Mouse (Mus musculus): ENCODE results near the gene Zfp128. TPM values are rescaled to one million over a fixed set of nuclear protein-coding genes. Genes with fewer than 3 reads are reported as not detected.
"Not testable (repeated sequence)": the region's sequence is repeated elsewhere in the genome, so short reads cannot be mapped to it uniquely, and the experiment has no call there.

Gene Zfp128
- total RNA-seq, 2 experiments from 2014 or later, result 6.8 to 9.0 TPM

GRCm38 (mm10) chr7:12921318-12921704 is 40.3 kb downstream of the Zfp128 start:
- DNase-seq (ENCODE audit: extremely low spot score in 1 of 2, low spot score in 1 of 2), result no peak

- peak; percentile 93 to 95 for DNase-seq (ENCODE audit: extremely low spot score in 1 of 2, low spot score in 1 of 2)
Observed at GRCm38 (mm10) chr7:12921705-12922465, 40.9 kb downstream of the Zfp128 start, which contains the start of gene Rps5. Gene Rps5 (plus strand): TSS chr7:12922290.

- no peak for DNase-seq (ENCODE audit: extremely low spot score in 1 of 2, low spot score in 1 of 2)
Observed at GRCm38 (mm10) chr7:12922729-12923128, 41.8 kb downstream of the Zfp128 start.

- no peak for DNase-seq (ENCODE audit: extremely low spot score in 1 of 2, low spot score in 1 of 2)
Observed at GRCm38 (mm10) chr7:12926316-12926715, 45.3 kb downstream of the Zfp128 start.

- DNase-seq (ENCODE audit: extremely low spot score in 1 of 2, low spot score in 1 of 2), result no peak
Observed at GRCm38 (mm10) chr7:12927191-12927680, 46.3 kb downstream of the Zfp128 start, which contains the start of gene Rnf225. Gene Rnf225 (plus strand): TSS chr7:12927416.

GRCm38 (mm10) chr7:12927693-12928589 is 47.0 kb downstream of the Zfp128 start:
- peak; percentile 21 to 24 for DNase-seq (ENCODE audit: extremely low spot score in 1 of 2, low spot score in 1 of 2)

- DNase-seq (ENCODE audit: extremely low spot score in 1 of 2, low spot score in 1 of 2), result no peak
Observed at GRCm38 (mm10) chr7:12933615-12934140, 52.7 kb downstream of the Zfp128 start.

- no peak for DNase-seq (ENCODE audit: extremely low spot score in 1 of 2, low spot score in 1 of 2)
Observed at GRCm38 (mm10) chr7:12934808-12935207, 53.8 kb downstream of the Zfp128 start.

- DNase-seq (ENCODE audit: extremely low spot score in 1 of 2, low spot score in 1 of 2), result not testable (repeated sequence)
Observed at GRCm38 (mm10) chr7:12937254-12937803, 56.4 kb downstream of the Zfp128 start.

GRCm38 (mm10) chr7:12940599-12940998 is 59.6 kb downstream of the Zfp128 start:
- no peak for DNase-seq (ENCODE audit: extremely low spot score in 1 of 2, low spot score in 1 of 2)

Other genes starting within 250 kb of the Zfp128 start
- gene Vmn2r54, start 240.9 kb upstream of the Zfp128 start, total RNA-seq (2021), result not detected
- not detected for gene Vmn2r55, start 196.2 kb upstream of the Zfp128 start, total RNA-seq (2021)
- gene Vmn2r56, start 146.2 kb upstream of the Zfp128 start, total RNA-seq (2021), result not detected
- gene Zscan18, start 77.5 kb upstream of the Zfp128 start, total RNA-seq (2021), result 10 to 100 TPM; 17.9 to 18.9 TPM
- gene Zfp329, start 62.3 kb upstream of the Zfp128 start, total RNA-seq (2021), result 10 to 100 TPM; 22.0 to 26.4 TPM
- gene Zfp110, start 46.4 kb upstream of the Zfp128 start, total RNA-seq (2021), result 10 to 100 TPM; 13.0 to 13.4 TPM
- 10 to 100 TPM; 14.4 to 15.1 TPM for gene Zscan22, start 16.6 kb downstream of the Zfp128 start, total RNA-seq (2021)
- gene Rps5, start 41.1 kb downstream of the Zfp128 start, total RNA-seq (2021), result 100 to 1,000 TPM; 379 to 453 TPM
- 1 to 10 TPM in 1 of 2 experiments, under 1 TPM in 1; 0.91 to 1.3 TPM for gene Rnf225, start 46.2 kb downstream of the Zfp128 start, total RNA-seq (2021)
- 10 to 100 TPM; 10.2 to 12.1 TPM for gene Zfp324, start 84.7 kb downstream of the Zfp128 start, total RNA-seq (2021)
- gene Zfp446, start 96.7 kb downstream of the Zfp128 start, total RNA-seq (2021), result 1 to 10 TPM; 8.1 to 9.1 TPM
- gene Slc27a5, start 117.0 kb downstream of the Zfp128 start, total RNA-seq (2021), result under 1 TPM; 0.22 to 0.47 TPM
- gene Trim28, start 117.9 kb downstream of the Zfp128 start, total RNA-seq (2021), result 100 to 1,000 TPM; 236 to 250 TPM
- gene Zbtb45, start 128.9 kb downstream of the Zfp128 start, total RNA-seq (2021), result 10 to 100 TPM; 34.4 to 35.3 TPM
- 100 to 1,000 TPM; 128 to 149 TPM for gene Chmp2a, start 153.6 kb downstream of the Zfp128 start, total RNA-seq (2021)
- gene Ube2m, start 157.1 kb downstream of the Zfp128 start, total RNA-seq (2021), result 100 to 1,000 TPM; 197 to 209 TPM
- gene Mzf1, start 173.6 kb downstream of the Zfp128 start, total RNA-seq (2021), result 10 to 100 TPM; 12.8 to 18.0 TPM
- not detected for gene Vmn1r85, start 214.0 kb downstream of the Zfp128 start, total RNA-seq (2021)
- gene Vmn1r86, start 238.7 kb downstream of the Zfp128 start, total RNA-seq (2021), result not detected